Mouse (Mus musculus): ENCODE measurements at regions not wholly inside any gene's neighbourhood (a gene's known extent, or its start where the extent isn't known, plus 50 kb on each side); places are given as distances from the start of the nearest gene placed in this dataset.

DNA sequence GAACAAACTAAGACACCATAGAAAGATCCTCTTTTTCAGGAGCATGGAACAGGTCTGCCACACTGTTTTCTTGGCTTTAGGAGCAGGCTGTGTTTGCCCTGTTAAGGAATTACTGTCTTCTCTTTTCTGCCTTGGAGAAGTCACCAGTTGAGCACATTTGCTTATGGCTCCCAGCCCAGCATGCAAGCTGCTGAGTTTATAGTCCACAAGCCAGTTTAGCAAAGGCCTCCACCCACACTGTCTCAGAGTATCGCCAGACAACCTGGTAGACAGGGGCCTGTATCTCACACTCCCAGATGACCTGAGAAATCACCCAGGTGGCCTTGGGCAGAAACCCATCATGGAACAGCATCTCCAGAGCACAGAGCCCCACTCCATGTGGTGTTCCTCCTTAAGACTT lies 322.1 kb downstream of the Prdm2 start:
- Histone ChIP-seq H3K4me3 (replicated peaks) (no peak overlapping the region), H3K4me1 (ENCODE audit: control insufficient read depth) (no peaks in the 10 kb centered on the region), H3K36me3 (ENCODE audit: control insufficient read depth) (no peaks in the 10 kb centered on the region), H3K9me3 (ENCODE audit: control insufficient read depth, low read length) (peaks cover 30% of the 10 kb centered on the region), H3K27me3 (ENCODE audit: control insufficient read depth) (no peaks in the 10 kb centered on the region)
- no peak for TF ChIP-seq GATA1 (IDR thresholded peaks at IDR 0.05; ENCODE audit: low read length)
- TF ChIP-seq TAL1 (IDR thresholded peaks at IDR 0.05; ENCODE audit: low read length) = no peak

DNA sequence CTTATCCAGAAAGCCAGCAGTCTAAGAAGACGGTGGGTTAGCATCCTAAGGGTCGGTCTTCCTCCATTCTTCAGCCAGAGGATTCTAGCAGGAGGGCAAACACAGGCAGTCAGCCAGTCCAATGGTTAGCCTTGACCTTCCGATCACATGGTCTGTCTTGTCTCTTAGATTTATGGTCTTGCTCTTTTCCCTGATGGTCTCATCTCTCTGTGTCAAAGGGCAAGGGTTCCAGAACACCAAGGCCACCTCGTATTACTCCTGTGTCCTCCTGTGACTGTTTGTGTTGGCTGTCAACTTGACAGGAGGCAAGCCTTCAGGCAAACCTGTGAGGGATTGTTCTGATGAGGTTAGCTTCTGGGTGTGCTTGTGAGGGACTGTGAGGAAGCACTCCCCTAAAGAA lies 323.9 kb downstream of the Prdm2 start:
- no peak overlapping the region for H3K4me3 ChIP-seq (replicated peaks)

DNA sequence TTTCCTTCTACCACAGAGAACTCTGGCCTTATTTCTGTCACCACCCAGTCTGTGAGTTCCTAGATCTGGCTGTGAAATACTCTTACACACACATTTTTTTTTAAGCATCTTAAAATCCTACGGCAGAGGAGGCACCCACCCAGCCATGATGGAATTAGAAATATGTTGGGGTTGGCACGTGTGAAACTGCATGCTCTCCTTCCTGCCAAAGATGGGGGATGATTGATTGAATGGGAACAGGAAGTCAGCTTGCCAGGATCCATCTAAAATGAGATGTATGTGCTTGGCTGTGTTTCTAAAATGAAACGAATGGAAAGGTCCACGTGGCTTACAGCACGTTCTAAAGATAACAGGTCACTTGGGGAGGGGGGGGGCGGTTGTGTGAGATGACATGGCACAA lies 324.9 kb downstream of the Prdm2 start:
- no peaks in the 10 kb centered on the region for H3K27me3 ChIP-seq (ENCODE audit: control insufficient read depth)
- no peak overlapping the region for H3K4me3 ChIP-seq (replicated peaks)
- no peaks in the 10 kb centered on the region for H3K36me3 ChIP-seq (ENCODE audit: control insufficient read depth)
- H3K9me3 ChIP-seq (ENCODE audit: control insufficient read depth, low read length) = peaks cover 27% of the 10 kb centered on the region
- no peaks in the 10 kb centered on the region for H3K4me1 ChIP-seq (ENCODE audit: control insufficient read depth)
- TF ChIP-seq TAL1 (IDR thresholded peaks at IDR 0.05; ENCODE audit: low read length) = no peak
- TF ChIP-seq GATA1 (IDR thresholded peaks at IDR 0.05; ENCODE audit: low read length) = no peak

More for the DNA sequence above, 323.9 kb downstream of the Prdm2 start:
- H3K4me1 ChIP-seq (ENCODE audit: control insufficient read depth) = no peaks in the 10 kb centered on the region
- TF ChIP-seq TAL1 (IDR thresholded peaks at IDR 0.05; ENCODE audit: low read length) (no peak), GATA1 (IDR thresholded peaks at IDR 0.05; ENCODE audit: low read length) (no peak)
- no peaks in the 10 kb centered on the region for H3K36me3 ChIP-seq (ENCODE audit: control insufficient read depth)
- H3K9me3 ChIP-seq (ENCODE audit: control insufficient read depth, low read length) = peaks cover 25% of the 10 kb centered on the region
- no peaks in the 10 kb centered on the region for H3K27me3 ChIP-seq (ENCODE audit: control insufficient read depth)

DNA sequence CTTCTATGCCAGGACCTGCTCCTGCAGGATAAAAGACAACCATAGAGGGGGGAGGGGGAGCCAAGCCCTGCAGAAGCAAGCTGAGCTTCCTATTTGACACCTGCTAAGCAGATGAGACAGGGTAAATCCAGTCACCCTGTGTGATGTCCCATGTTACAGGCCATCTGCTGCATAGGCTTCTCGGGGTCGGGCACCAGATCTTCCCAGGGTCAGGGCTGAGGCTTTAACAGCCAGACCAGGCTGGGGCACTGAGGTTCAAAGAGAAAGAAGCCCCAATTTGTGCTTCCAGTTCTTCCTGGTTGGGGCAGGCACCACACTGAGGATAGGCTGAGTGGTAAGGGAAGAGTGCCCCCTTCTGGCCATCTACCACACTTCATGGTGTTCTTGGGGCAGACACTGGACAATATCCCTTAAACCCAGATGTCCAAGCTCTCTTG lies 332.5 kb downstream of the Prdm2 start:
- Histone ChIP-seq H3K27me3 (ENCODE audit: control insufficient read depth) (no peaks in the 10 kb centered on the region), H3K36me3 (ENCODE audit: control insufficient read depth) (no peaks in the 10 kb centered on the region), H3K9me3 (ENCODE audit: control insufficient read depth, low read length) (peaks cover 11% of the 10 kb centered on the region; the same call in 1 of the 2 replicates), H3K4me3 (replicated peaks) (no peak overlapping the region), H3K4me1 (ENCODE audit: control insufficient read depth) (no peaks in the 10 kb centered on the region)
- TF ChIP-seq GATA1 (IDR thresholded peaks at IDR 0.05; ENCODE audit: low read length) = no peak
- TF ChIP-seq TAL1 (IDR thresholded peaks at IDR 0.05; ENCODE audit: low read length) = no peak

DNA sequence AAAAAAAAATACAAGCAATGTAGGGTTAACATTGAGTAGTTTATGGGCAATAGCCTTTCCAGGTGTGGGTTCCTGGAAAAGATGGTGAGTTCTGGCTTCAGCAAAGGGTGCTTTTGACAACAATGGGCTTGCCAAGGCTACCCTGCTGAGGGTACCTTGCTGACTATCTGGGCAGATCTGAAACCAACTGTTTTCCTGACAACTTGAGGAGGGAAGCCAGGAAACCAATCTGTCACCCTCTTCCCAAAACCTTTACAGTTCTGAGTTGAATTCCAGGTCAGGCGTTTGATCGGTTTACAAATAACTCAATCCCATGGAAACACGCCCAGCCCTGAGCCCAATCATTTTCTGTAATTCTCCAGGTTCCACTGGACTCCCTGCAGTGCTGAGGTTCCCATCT lies 336.6 kb downstream of the Prdm2 start:
- no peaks in the 10 kb centered on the region for H3K36me3 ChIP-seq (ENCODE audit: control insufficient read depth)
- no peak overlapping the region for H3K4me3 ChIP-seq (replicated peaks)
- no peak for TF ChIP-seq GATA1 (IDR thresholded peaks at IDR 0.05; ENCODE audit: low read length)
- TF ChIP-seq TAL1 (IDR thresholded peaks at IDR 0.05; ENCODE audit: low read length) = no peak
- H3K9me3 ChIP-seq (ENCODE audit: control insufficient read depth, low read length) = peaks cover 20% of the 10 kb centered on the region
- no peaks in the 10 kb centered on the region for H3K27me3 ChIP-seq (ENCODE audit: control insufficient read depth)
- no peaks in the 10 kb centered on the region for H3K4me1 ChIP-seq (ENCODE audit: control insufficient read depth)

DNA sequence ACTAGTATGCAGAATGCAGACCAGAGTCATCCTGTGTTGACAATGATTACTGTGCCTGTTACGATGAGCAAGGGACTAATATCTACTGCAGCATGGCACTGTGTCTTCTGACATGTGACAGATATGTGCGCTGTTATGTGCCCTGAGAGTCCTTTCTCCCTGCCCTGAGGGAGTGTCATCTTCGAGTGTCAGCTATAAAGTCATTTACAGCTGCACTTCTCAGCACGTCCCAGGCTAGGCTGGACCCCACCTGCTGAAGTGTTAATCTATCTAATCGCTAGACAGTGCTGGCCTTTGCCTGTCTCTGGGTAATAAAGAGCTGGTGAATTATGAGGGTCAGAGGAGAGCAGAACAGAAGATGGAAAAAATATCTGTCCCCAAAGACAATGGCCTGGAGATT lies 337.7 kb downstream of the Prdm2 start:
- H3K4me1 ChIP-seq (ENCODE audit: control insufficient read depth) = no peaks in the 10 kb centered on the region
- H3K36me3 ChIP-seq (ENCODE audit: control insufficient read depth) = no peaks in the 10 kb centered on the region
- no peaks in the 10 kb centered on the region for H3K27me3 ChIP-seq (ENCODE audit: control insufficient read depth)
- H3K9me3 ChIP-seq (ENCODE audit: control insufficient read depth, low read length) = peaks cover 25% of the 10 kb centered on the region
- TF ChIP-seq TAL1 (IDR thresholded peaks at IDR 0.05; ENCODE audit: low read length) (no peak), GATA1 (IDR thresholded peaks at IDR 0.05; ENCODE audit: low read length) (no peak)
- H3K4me3 ChIP-seq (replicated peaks) = no peak overlapping the region

DNA sequence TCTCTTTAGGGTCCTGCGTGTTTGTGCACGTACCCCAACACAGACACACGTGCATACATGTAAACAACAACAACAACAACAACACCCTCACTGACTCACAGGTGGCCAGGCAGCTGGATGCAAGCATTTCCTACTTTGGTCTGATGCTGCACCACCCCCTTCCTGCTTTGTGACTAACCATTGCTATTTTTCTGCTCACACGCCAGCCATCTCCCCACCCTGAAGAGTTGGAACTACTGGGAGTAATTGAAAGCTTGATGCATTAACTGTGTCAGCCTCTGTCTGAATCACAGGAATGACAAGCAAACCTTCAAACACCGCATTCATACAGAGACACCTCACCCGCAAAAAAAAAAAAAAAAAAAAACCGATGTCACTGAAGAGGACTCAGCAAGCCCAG lies 346.5 kb downstream of the Prdm2 start:
- TF ChIP-seq TAL1 (IDR thresholded peaks at IDR 0.05; ENCODE audit: low read length) = no peak
- no peak for TF ChIP-seq GATA1 (IDR thresholded peaks at IDR 0.05; ENCODE audit: low read length)
- H3K9me3 ChIP-seq (ENCODE audit: control insufficient read depth, low read length) = peaks cover 45% of the 10 kb centered on the region
- H3K27me3 ChIP-seq (ENCODE audit: control insufficient read depth) = no peaks in the 10 kb centered on the region
- no peaks in the 10 kb centered on the region for H3K36me3 ChIP-seq (ENCODE audit: control insufficient read depth)
- no peak overlapping the region for H3K4me3 ChIP-seq (replicated peaks)
- H3K4me1 ChIP-seq (ENCODE audit: control insufficient read depth) = no peaks in the 10 kb centered on the region

DNA sequence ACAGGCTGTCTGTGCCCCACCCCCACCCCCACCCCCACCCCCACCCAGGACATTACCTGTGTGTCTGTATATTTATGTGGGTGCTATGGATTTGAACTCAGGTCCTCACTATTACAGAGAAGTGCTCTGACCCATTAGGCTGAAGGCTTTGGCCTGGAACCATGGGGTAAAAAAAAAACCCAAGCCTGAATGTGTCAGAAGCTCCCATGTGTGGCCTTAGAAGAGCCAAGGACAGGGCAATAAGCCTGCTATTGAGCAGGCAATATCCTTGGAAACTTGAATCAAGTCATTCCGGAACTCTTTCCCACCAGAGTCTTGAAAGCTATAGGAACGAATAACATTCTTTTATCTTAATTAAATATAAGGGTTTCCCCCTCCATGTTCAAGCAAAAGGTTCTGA lies 347.2 kb downstream of the Prdm2 start:
- TF ChIP-seq GATA1 (IDR thresholded peaks at IDR 0.05; ENCODE audit: low read length) (no peak), TAL1 (IDR thresholded peaks at IDR 0.05; ENCODE audit: low read length) (no peak)
- H3K9me3 ChIP-seq (ENCODE audit: control insufficient read depth, low read length) = peaks cover 47% of the 10 kb centered on the region
- H3K4me3 ChIP-seq (replicated peaks) = no peak overlapping the region

DNA sequence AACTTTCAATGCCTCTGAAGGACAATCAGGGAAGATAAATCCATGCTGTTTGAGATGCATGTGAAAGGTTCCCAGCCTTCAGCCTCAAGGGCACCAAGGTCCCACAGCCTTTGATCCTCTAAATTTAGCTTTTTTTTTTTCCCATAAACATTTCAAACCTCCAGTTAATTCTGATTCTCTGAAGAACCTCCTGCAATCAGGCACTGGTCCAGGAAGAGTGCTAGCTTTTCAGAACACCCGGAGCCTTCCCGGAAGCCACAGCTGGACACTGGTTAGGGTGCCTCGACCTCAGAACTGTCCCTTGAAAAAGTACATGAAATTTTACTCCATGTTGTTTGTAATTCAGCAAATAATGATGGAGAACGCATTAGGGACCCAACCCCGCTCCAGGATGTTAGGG lies 348.9 kb downstream of the Prdm2 start:
- Histone ChIP-seq H3K4me3 (replicated peaks) (no peak overlapping the region), H3K9me3 (ENCODE audit: control insufficient read depth, low read length) (peaks cover 55% of the 10 kb centered on the region), H3K36me3 (ENCODE audit: control insufficient read depth) (no peaks in the 10 kb centered on the region), H3K27me3 (ENCODE audit: control insufficient read depth) (no peaks in the 10 kb centered on the region), H3K4me1 (ENCODE audit: control insufficient read depth) (no peaks in the 10 kb centered on the region)
- no peak for TF ChIP-seq GATA1 (IDR thresholded peaks at IDR 0.05; ENCODE audit: low read length)
- no peak for TF ChIP-seq TAL1 (IDR thresholded peaks at IDR 0.05; ENCODE audit: low read length)

More for the DNA sequence above, 347.2 kb downstream of the Prdm2 start:
- Histone ChIP-seq H3K4me1 (ENCODE audit: control insufficient read depth) (no peaks in the 10 kb centered on the region), H3K36me3 (ENCODE audit: control insufficient read depth) (no peaks in the 10 kb centered on the region), H3K27me3 (ENCODE audit: control insufficient read depth) (no peaks in the 10 kb centered on the region)

DNA sequence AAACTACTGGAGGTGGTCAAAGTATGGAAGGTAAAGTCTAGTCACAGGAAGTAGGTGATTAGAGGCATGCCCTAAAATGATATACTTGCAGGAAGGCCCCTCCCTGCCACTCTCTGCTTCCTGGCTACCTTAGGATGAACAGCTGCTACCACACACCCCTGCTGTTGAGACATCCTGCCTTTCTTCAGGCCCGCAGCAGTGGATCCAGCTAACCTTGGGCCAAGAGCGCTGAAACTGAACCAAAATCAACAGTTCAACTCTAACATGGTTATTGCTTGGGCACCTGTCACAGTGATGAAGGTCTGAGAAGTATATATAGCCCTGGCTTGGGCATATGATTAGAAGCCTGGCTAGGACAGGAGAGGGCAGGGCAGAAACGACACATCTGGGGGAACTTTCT lies 352.4 kb downstream of the Prdm2 start:
- TF ChIP-seq GATA1 (IDR thresholded peaks at IDR 0.05; ENCODE audit: low read length) (no peak), TAL1 (IDR thresholded peaks at IDR 0.05; ENCODE audit: low read length) (no peak)
- no peaks in the 10 kb centered on the region for H3K4me1 ChIP-seq (ENCODE audit: control insufficient read depth)
- H3K9me3 ChIP-seq (ENCODE audit: control insufficient read depth, low read length) = peaks cover 60% of the 10 kb centered on the region

More for the DNA sequence above, 352.4 kb downstream of the Prdm2 start:
- no peaks in the 10 kb centered on the region for H3K36me3 ChIP-seq (ENCODE audit: control insufficient read depth)
- H3K4me3 ChIP-seq (replicated peaks) = no peak overlapping the region
- no peaks in the 10 kb centered on the region for H3K27me3 ChIP-seq (ENCODE audit: control insufficient read depth)
